Mouse (Mus musculus) embryonic facial prominence, embryonic 15.5 days (tissue): ENCODE data around the gene Olfr485. TPM values are rescaled to one million over a fixed set of nuclear protein-coding genes. Genes with fewer than 3 reads are reported as not detected.
"Not testable (repeated sequence)": the region's sequence is repeated elsewhere in the genome, so short reads cannot be mapped to it uniquely, and the experiment has no call there.

ENCODE experiments used
- ATAC-seq: fragments of 200-750 bp; cut with Nextera tagmentation; 2 replicates; pipeline ENCODE4 v1.8.0; 2017; ENCODE audit warnings: low read depth, moderate TSS enrichment; ENCODE audit not compliant: insufficient number of reproducible peaks, low FRiP score, low TSS enrichment
- H3K27ac ChIP-seq: fragments of 300-500 bp; sonication (generic); replicated peaks from 2 replicates; pipeline ENCODE4 v1.5.1; 2015; ENCODE audit warnings: mild to moderate bottlenecking, inconsistent platforms
- H3K27me3 ChIP-seq: fragments of 300-500 bp; sonication (generic); 2 replicates; pipeline ENCODE4 v1.6.1; 2015; ENCODE audit warnings: inconsistent platforms
- H3K36me3 ChIP-seq: fragments of 300-500 bp; sonication (generic); 2 replicates; pipeline ENCODE4 v1.6.1; 2015; ENCODE audit warnings: mild to moderate bottlenecking, inconsistent platforms
- H3K4me1 ChIP-seq: fragments of 300-500 bp; sonication (generic); 2 replicates; pipeline ENCODE4 v1.6.1; 2015; ENCODE audit warnings: inconsistent platforms
- H3K4me2 ChIP-seq: fragments of 300-500 bp; sonication (generic); replicated peaks from 2 replicates; pipeline ENCODE4 v1.6.1; 2015; ENCODE audit warnings: mild to moderate bottlenecking, inconsistent platforms
- H3K4me3 ChIP-seq: fragments of 300-500 bp; sonication (generic); replicated peaks from 2 replicates; pipeline ENCODE4 v1.5.1; 2015; ENCODE audit warnings: mild to moderate bottlenecking, inconsistent platforms
- H3K9ac ChIP-seq: fragments of 300-500 bp; sonication (generic); 2 replicates; pipeline ENCODE4 v1.6.1; 2015; ENCODE audit warnings: inconsistent platforms
- H3K9me3 ChIP-seq: fragments of 300-500 bp; sonication (generic); replicated peaks from 2 replicates; pipeline ENCODE4 v1.6.1; 2016; ENCODE audit warnings: inconsistent platforms
- WGBS: fragments of 180-500 bp; shearing (Covaris S2); methylation state at CpG from one replicate; pipeline ENCODE4 v1.1.7; 2015; 5-methylcytosine and 5-hydroxymethylcytosine counted together
- polyA plus RNA-seq: library from polyadenylated mRNA; unstranded; fragments of >200 nt; fragmentation: Nextera tagmentation; extraction: Ambion mirVana; gene quantifications from 2 replicates; pipeline ENCODE4 v1.2.1, GENCODE M21; 2015

The Olfr485 gene
- 0.30 and 0.69 TPM in 2 replicates for polyA plus RNA-seq

DNA sequence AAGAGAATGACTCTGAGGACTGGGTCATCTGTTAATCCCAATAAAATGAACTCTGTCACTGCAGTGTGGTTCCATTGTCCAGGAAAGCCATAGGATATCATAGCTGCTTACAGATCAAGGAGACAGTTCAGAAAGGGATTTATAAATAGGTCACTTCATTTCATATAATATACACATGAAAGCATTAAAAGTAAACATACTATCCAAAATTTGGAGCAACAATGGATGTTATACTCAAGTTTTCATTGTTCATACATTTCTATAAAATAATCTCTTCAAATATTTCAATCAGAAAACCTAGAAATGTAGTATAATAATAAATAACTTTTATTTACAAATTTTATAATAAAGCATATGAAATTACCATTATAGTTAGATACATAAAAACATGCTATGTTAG lies at the start of gene Olfr485:
Olfr485 (minus strand) TSS at position 101 of the 400 bp plus-strand sequence.
- Histone ChIP-seq H3K27me3 (no peaks in the 10 kb centered on the region), H3K27ac (no peak within 1 kb of the TSS), H3K4me2 (no peak within 1 kb of the TSS), H3K4me3 (no peak within 1 kb of the TSS), H3K9ac (no peak within 1 kb of the TSS), H3K4me1 (no peaks in the 10 kb centered on the region), H3K9me3 (no peaks in the 10 kb centered on the region), H3K36me3 (no peaks in the 10 kb centered on the region)
- no peak for ATAC-seq

DNA sequence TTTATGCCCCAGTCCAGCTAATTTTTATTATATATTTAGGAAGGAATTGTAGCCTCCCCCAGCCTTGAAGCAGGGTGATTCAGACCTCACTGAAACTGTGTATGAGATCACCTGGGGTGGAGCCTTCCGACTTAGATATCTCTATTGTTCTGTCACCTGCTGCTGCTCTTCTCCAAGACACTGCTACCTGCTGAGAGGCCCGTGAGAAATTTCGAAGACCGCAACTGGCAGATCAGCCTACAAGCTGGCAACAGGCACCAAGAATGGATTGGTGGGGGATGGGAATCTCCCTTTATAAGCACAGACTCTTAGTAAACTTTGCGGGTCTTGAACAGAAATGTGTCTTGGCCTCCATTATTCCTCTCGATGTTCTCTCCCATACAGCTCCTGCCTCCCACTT lies 37.3 kb upstream of the Olfr485 start:
- Histone ChIP-seq H3K4me3 (no peak overlapping the region), H3K36me3 (no peaks in the 10 kb centered on the region), H3K27me3 (no peaks in the 10 kb centered on the region), H3K9me3 (no peaks in the 10 kb centered on the region), H3K27ac (no peak overlapping the region), H3K9ac (no peak overlapping the region), H3K4me1 (no peaks in the 10 kb centered on the region), H3K4me2 (no peak overlapping the region)
- WGBS = 55% methylated on average over 6 of the region's 6 CpGs
- no peak for ATAC-seq

DNA sequence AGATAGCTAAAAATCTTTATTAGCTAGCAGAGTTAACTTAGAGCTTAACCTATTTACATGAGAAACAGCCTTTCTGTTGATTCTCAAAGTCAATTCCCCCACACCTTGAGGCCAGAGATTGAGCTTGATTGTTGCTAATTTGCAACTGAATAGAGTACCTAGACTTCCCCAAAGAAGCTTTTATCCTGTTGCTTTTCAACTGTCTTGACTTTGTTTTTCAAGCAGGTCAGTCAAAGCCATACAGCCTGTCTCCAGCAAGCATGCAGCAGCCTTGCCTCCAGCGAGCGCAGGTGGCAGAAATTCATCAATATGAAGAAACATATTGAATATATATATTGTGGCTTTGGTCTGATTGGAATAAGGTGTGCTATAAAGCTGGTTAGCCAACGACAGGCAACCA lies 36.7 kb upstream of the Olfr485 start:
- H3K27me3 ChIP-seq, H3K4me2 ChIP-seq, H3K27ac ChIP-seq, H3K9ac ChIP-seq, H3K4me3 ChIP-seq, H3K4me1 ChIP-seq, ATAC-seq, H3K9me3 ChIP-seq, H3K36me3 ChIP-seq: not testable (repeated sequence)
- WGBS = 44% methylated on average over 3 of the region's 3 CpGs

DNA sequence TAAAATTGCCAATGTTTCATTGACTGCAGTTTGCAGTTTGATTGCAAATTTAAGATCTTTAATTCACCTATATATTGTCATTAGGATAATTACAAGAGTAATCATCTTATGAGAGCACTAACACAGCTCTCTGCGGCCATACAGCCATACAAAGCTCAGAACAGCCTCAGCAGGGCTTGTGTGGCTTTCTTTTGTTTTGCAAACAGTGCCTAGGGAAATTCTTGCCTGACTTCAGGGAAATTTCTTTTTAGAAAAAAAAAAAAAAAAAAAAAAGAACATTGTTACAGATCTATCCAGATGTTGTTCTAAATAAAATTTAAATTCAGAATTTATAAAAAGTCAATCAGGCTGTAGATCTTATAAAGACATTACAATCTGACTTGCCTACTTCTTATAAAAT lies 33.0 kb upstream of the Olfr485 start:
- H3K9me3 ChIP-seq, H3K4me1 ChIP-seq, H3K27ac ChIP-seq, H3K36me3 ChIP-seq, ATAC-seq, H3K9ac ChIP-seq, H3K27me3 ChIP-seq, H3K4me2 ChIP-seq, H3K4me3 ChIP-seq: not testable (repeated sequence)
- 38% methylated on average over 1 of the region's 1 CpGs for WGBS

DNA sequence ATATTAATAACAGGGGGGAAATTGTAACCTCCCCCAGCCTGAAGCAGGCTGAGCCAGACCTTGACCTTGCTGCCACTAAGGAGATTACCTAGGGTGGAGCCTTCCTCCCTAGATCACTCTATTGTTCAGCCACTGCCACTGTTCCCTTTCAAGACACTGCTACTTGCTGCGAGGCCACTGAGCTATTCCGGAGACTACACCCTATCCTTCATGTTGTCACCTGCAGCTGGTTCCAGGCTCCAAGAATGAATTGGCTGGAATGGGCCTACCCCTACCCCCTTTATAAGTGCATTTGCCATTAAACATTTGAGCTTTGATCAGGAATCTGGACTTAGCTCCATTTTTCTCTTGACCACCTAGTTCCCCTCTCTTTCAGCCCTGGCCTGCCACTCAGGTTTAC lies 31.5 kb upstream of the Olfr485 start:
- not testable (repeated sequence) for H3K9ac ChIP-seq, ATAC-seq, H3K4me3 ChIP-seq, H3K27me3 ChIP-seq, H3K36me3 ChIP-seq, H3K9me3 ChIP-seq, H3K4me2 ChIP-seq, H3K4me1 ChIP-seq, H3K27ac ChIP-seq
- WGBS = 53% methylated on average over 2 of the region's 2 CpGs

DNA sequence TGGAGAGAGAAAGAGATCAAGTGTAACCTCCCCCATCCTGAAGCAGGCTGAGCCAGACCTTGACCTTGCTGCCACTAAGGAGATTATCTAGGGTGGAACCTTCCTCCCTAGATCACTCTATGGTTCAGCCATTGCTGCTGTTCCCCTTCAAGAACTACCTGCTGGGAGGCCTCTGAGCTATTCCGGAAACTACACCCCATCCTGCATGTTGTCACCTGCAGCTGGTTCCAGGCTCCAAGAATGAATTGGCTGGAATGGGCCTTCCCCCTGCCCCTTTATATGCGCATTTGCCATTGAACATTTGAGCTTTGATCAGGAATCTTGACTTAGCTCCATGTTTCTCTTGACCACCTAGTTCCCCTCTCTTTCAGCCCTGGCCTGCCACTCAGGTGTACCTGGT lies 25.6 kb upstream of the Olfr485 start:
- H3K36me3 ChIP-seq, H3K4me2 ChIP-seq, H3K4me1 ChIP-seq, H3K9me3 ChIP-seq, ATAC-seq, H3K4me3 ChIP-seq, H3K27ac ChIP-seq, H3K27me3 ChIP-seq, H3K9ac ChIP-seq: not testable (repeated sequence)
- 95% methylated on average over 2 of the region's 2 CpGs for WGBS

DNA sequence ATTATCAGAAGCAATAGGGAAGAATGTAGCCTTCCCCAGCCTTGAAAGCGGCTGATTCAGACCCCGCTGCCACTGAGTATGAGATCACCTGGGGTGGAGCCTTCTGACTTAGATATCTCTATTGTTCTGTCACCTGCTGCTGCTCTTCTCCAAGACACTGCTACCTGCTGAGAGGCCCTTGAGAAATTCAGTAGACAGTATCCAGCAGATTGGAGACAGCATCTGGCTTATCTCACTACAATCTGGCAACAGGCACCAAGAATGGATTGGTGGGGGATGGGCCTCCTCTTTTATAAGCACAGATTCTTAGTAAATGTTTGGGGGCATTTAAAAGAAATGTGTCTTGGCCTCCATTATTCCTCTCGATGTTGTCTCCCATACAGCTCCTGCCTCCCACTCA lies 24.7 kb upstream of the Olfr485 start:
- 82% methylated on average over 3 of the region's 3 CpGs for WGBS
- ATAC-seq, H3K27me3 ChIP-seq, H3K4me3 ChIP-seq, H3K9me3 ChIP-seq, H3K9ac ChIP-seq, H3K36me3 ChIP-seq, H3K27ac ChIP-seq, H3K4me1 ChIP-seq, H3K4me2 ChIP-seq: not testable (repeated sequence)

DNA sequence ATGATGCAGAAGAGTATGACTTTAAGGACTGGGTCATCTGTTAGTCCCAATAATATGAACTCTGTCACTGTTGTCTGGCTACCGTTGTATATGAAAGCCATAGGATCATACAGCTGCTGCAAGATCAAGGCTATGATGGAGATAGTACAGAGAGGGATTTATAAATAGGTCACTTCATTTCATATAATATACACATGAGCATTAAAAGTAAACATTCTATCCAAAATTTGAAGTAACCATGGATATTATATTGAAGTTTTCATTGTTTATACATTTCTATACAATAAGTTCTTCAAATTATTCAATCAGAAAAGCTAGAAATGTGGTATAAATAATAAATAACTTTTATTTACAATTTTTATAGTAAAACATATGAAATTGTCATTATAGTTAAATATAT lies 13.0 kb upstream of the Olfr485 start, which contains the start of gene Olfr486:
Olfr486 (minus strand) TSS at position 101 of the 400 bp plus-strand sequence.
- H3K9ac ChIP-seq, ATAC-seq, H3K4me1 ChIP-seq, H3K4me2 ChIP-seq, H3K9me3 ChIP-seq, H3K36me3 ChIP-seq, H3K4me3 ChIP-seq, H3K27ac ChIP-seq, H3K27me3 ChIP-seq: not testable (repeated sequence)
- 89% methylated on average over 1 of the region's 1 CpGs for WGBS

DNA sequence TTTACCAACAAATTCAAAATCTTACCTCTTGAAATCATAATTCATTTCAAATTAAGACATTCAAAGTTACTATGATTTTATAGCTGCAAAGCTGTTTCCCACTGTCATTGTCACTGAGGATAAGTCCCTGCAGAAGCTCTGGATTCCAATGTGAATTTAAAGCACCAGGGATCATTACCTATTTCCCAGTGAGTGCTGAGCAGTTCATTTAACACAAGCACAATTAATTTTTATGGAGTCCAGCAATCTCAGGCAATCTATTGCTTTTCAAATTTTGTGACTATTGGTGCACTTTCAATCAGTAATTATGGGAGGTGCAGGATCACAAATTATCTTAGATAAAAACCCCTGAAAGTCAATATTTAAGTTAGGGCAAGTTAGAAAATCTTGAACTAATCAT lies 32.3 kb downstream of the Olfr485 start, which contains the start of gene Olfr484:
Olfr484 (minus strand) TSS at position 101 of the 400 bp plus-strand sequence.
- H3K4me3 ChIP-seq = no peak within 1 kb of the TSS
- no peak within 1 kb of the TSS for H3K9ac ChIP-seq
- no peak within 1 kb of the TSS for H3K4me2 ChIP-seq
- H3K27ac ChIP-seq = no peak within 1 kb of the TSS
- no peaks in the 10 kb centered on the region for H3K27me3 ChIP-seq
- H3K36me3 ChIP-seq = no peaks in the 10 kb centered on the region
- ATAC-seq = no peak
- no peaks in the 10 kb centered on the region for H3K9me3 ChIP-seq
- no peaks in the 10 kb centered on the region for H3K4me1 ChIP-seq

DNA sequence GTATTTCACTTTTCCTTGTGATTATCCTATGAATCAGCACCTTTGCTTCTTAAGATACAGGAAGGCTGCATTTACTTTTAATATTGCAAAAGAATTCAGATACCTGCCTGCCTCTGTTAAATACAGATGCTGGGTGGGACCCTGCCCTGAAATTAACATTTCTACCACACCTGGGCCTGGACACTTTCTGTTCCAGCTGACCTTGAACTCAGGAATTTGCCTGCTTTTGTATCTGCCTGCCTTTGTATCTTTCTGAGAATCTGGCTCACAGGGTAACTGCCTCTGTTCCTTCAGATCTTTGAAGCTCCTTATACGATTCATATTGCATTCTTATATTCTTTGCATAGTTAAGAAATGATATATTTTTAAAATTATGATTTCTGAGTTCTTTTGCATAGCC lies 38.3 kb downstream of the Olfr485 start:
- Histone ChIP-seq H3K9ac (no peak overlapping the region), H3K9me3 (no peaks in the 10 kb centered on the region), H3K27me3 (no peaks in the 10 kb centered on the region), H3K4me1 (no peaks in the 10 kb centered on the region), H3K4me2 (no peak overlapping the region), H3K27ac (no peak overlapping the region), H3K4me3 (no peak overlapping the region), H3K36me3 (no peaks in the 10 kb centered on the region)
- WGBS = 65% methylated on average over 1 of the region's 1 CpGs
- ATAC-seq = no peak

DNA sequence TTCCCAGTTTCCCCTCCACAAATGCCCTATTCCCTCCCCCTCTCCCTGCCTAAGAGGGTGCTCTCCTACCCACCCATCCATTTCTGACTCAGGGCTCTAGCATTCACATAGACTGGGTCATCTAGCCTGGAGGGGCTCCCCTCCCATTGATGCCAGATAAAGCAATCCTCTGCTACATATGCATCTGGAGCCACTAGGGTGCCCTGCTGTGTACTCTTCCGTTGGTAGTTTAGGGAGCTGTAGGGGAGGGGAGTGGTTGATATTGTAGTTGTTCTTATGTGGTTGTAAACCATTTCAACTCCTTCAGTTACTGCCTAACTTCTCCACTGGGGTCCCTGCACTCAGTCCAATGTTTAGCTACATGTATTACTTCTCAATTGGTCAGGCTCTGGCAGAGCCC lies 39.0 kb downstream of the Olfr485 start:
- Histone ChIP-seq H3K27me3 (no peaks in the 10 kb centered on the region), H3K9ac (no peak overlapping the region), H3K4me1 (no peaks in the 10 kb centered on the region), H3K9me3 (no peaks in the 10 kb centered on the region), H3K27ac (no peak overlapping the region), H3K4me2 (no peak overlapping the region), H3K36me3 (no peaks in the 10 kb centered on the region), H3K4me3 (no peak overlapping the region)
- ATAC-seq = no peak
- WGBS = 17% methylated on average over 1 of the region's 1 CpGs
